Mouse (Mus musculus): ENCODE data around the gene Asb18. TPM values are rescaled to one million over a fixed set of nuclear protein-coding genes. Genes with fewer than 3 reads are reported as not detected.

Asb18 gene
- polyA plus RNA-seq, 1 experiment from 2014 or later: not detected

GRCm38 (mm10) chr1:89932021-89932423 lies 82.4 kb downstream of the Asb18 start:
- Histone ChIP-seq H3K9ac (no peak overlapping the region), H3K4me3 (replicated peaks) (no peak overlapping the region), H3K4me2 (no peak overlapping the region), H3K27ac (no peak overlapping the region), H3K27me3 (peaks cover 100% of the 10 kb centered on the region), H3K4me1 (replicated peaks) (peaks cover 25% of the 10 kb centered on the region), H3K9me3 (replicated peaks) (no peaks in the 10 kb centered on the region), H3K36me3 (no peaks in the 10 kb centered on the region)
- DNase-seq (no peak), ATAC-seq (ENCODE audit: low read depth) (no peak)
- WGBS (ENCODE audit: insufficient replicate concordance): 22% methylated on average over 19 of the region's 19 CpGs

GRCm38 (mm10) chr1:89931120-89931519 lies 83.3 kb downstream of the Asb18 start, which contains the start of gene Gbx2:
TSS of gene Gbx2 (minus strand) at chr1:89931179.
- peak within 1 kb of the TSS; percentile 22; the same call in 1 of the 2 replicates for H3K9ac ChIP-seq

GRCm38 (mm10) chr1:89930551-89930950 lies 83.9 kb downstream of the Asb18 start:
- peaks cover 25% of the 10 kb centered on the region for H3K4me1 ChIP-seq (replicated peaks)
- H3K9me3 ChIP-seq (replicated peaks): no peaks in the 10 kb centered on the region
- H3K27me3 ChIP-seq: peaks cover 100% of the 10 kb centered on the region
- DNase-seq (no peak), ATAC-seq (ENCODE audit: low read depth) (no peak)
- peak overlapping the region; percentile 67 for H3K4me2 ChIP-seq
- peak overlapping the region; percentile 22; the same call in 1 of the 2 replicates for H3K9ac ChIP-seq
- peak overlapping the region; percentile 50 for H3K4me3 ChIP-seq (replicated peaks)
- WGBS (ENCODE audit: insufficient replicate concordance): under 1% methylated on average over 44 of the region's 45 CpGs
- no peak overlapping the region for H3K27ac ChIP-seq
- no peaks in the 10 kb centered on the region for H3K36me3 ChIP-seq

More at GRCm38 (mm10) chr1:89931120-89931519, 83.3 kb downstream of the Asb18 start, which contains the start of gene Gbx2:
- WGBS (ENCODE audit: insufficient replicate concordance): 1% methylated on average over 33 of the region's 33 CpGs
- H3K9me3 ChIP-seq (replicated peaks): no peaks in the 10 kb centered on the region
- H3K4me1 ChIP-seq (replicated peaks): peaks cover 25% of the 10 kb centered on the region
- peak; percentile 50 for DNase-seq
- ATAC-seq (ENCODE audit: low read depth): peak; percentile 31; the same call in 1 of the 2 replicates
- peaks cover 100% of the 10 kb centered on the region for H3K27me3 ChIP-seq
- peak within 1 kb of the TSS; percentile 50 for H3K4me3 ChIP-seq (replicated peaks)
- peak within 1 kb of the TSS; percentile 67 for H3K4me2 ChIP-seq
- no peaks in the 10 kb centered on the region for H3K36me3 ChIP-seq
- H3K27ac ChIP-seq: no peak within 1 kb of the TSS

GRCm38 (mm10) chr1:89929721-89930505 lies 84.6 kb downstream of the Asb18 start:
- Histone ChIP-seq H3K4me1 (replicated peaks) (peaks cover 25% of the 10 kb centered on the region), H3K9me3 (replicated peaks) (no peaks in the 10 kb centered on the region), H3K4me3 (replicated peaks) (peak overlapping the region; percentile 50), H3K27me3 (peaks cover 100% of the 10 kb centered on the region), H3K27ac (no peak overlapping the region), H3K4me2 (peak overlapping the region; percentile 67), H3K36me3 (no peaks in the 10 kb centered on the region), H3K9ac (no peak overlapping the region; the same call in 1 of the 2 replicates)
- ATAC-seq (ENCODE audit: low read depth): no peak
- DNase-seq: no peak
- WGBS (ENCODE audit: insufficient replicate concordance): under 1% methylated on average over 55 of the region's 55 CpGs

GRCm38 (mm10) chr1:89929181-89929580 lies 85.3 kb downstream of the Asb18 start:
- Histone ChIP-seq H3K36me3 (no peaks in the 10 kb centered on the region), H3K9ac (no peak overlapping the region), H3K9me3 (replicated peaks) (no peaks in the 10 kb centered on the region), H3K4me3 (replicated peaks) (peak overlapping the region; percentile 14), H3K27ac (no peak overlapping the region), H3K4me2 (peak overlapping the region; percentile 9; the same call in 1 of the 2 replicates), H3K4me1 (replicated peaks) (peaks cover 25% of the 10 kb centered on the region), H3K27me3 (peaks cover 100% of the 10 kb centered on the region)
- no peak for DNase-seq
- 0% methylated on average over 6 of the region's 6 CpGs for WGBS (ENCODE audit: insufficient replicate concordance)
- ATAC-seq (ENCODE audit: low read depth): no peak

GRCm38 (mm10) chr1:89928676-89929075 lies 85.8 kb downstream of the Asb18 start:
- Histone ChIP-seq H3K4me1 (replicated peaks) (peaks cover 25% of the 10 kb centered on the region), H3K4me2 (peak overlapping the region; percentile 9; the same call in 1 of the 2 replicates), H3K4me3 (replicated peaks) (peak overlapping the region; percentile 14), H3K9me3 (replicated peaks) (no peaks in the 10 kb centered on the region), H3K27ac (no peak overlapping the region), H3K27me3 (peaks cover 100% of the 10 kb centered on the region), H3K36me3 (no peaks in the 10 kb centered on the region), H3K9ac (no peak overlapping the region)
- no peak for ATAC-seq (ENCODE audit: low read depth)
- 19% methylated on average over 25 of the region's 25 CpGs for WGBS (ENCODE audit: insufficient replicate concordance)
- no peak for DNase-seq

- no peak for DNase-seq
Observed at GRCm38 (mm10) chr1:89927061-89927661, 87.3 kb downstream of the Asb18 start.

GRCm38 (mm10) chr1:89926583-89927060 lies 87.8 kb downstream of the Asb18 start:
- no peak for DNase-seq
- Histone ChIP-seq H3K4me1 (replicated peaks) (peaks cover 28% of the 10 kb centered on the region), H3K4me3 (replicated peaks) (peak overlapping the region; percentile 35), H3K4me2 (peak overlapping the region; percentile 56), H3K27ac (no peak overlapping the region), H3K9ac (no peak overlapping the region), H3K36me3 (no peaks in the 10 kb centered on the region), H3K9me3 (replicated peaks) (no peaks in the 10 kb centered on the region), H3K27me3 (peaks cover 100% of the 10 kb centered on the region)
- WGBS (ENCODE audit: insufficient replicate concordance): 33% methylated on average over 9 of the region's 9 CpGs
- ATAC-seq (ENCODE audit: low read depth): no peak

More at GRCm38 (mm10) chr1:89927061-89927661, 87.3 kb downstream of the Asb18 start:
- no peak for ATAC-seq (ENCODE audit: low read depth)
- Histone ChIP-seq H3K9me3 (replicated peaks) (no peaks in the 10 kb centered on the region), H3K4me1 (replicated peaks) (peaks cover 28% of the 10 kb centered on the region), H3K27ac (no peak overlapping the region), H3K36me3 (no peaks in the 10 kb centered on the region), H3K27me3 (peaks cover 100% of the 10 kb centered on the region), H3K9ac (no peak overlapping the region), H3K4me2 (peak overlapping the region; percentile 56), H3K4me3 (replicated peaks) (peak overlapping the region; percentile 35)
- WGBS (ENCODE audit: insufficient replicate concordance): 1% methylated on average over 36 of the region's 36 CpGs

GRCm38 (mm10) chr1:89925501-89926190 lies 88.8 kb downstream of the Asb18 start:
- no peak for DNase-seq
- WGBS (ENCODE audit: insufficient replicate concordance): 55% methylated on average over 12 of the region's 12 CpGs

GRCm38 (mm10) chr1:89923642-89924020 lies 90.8 kb downstream of the Asb18 start:
- Histone ChIP-seq H3K27me3 (peaks cover 89% of the 10 kb centered on the region), H3K36me3 (no peaks in the 10 kb centered on the region), H3K4me2 (0 out of 2 replicates have a peak overlapping the region, but pooled peaks have one; percentile 38), H3K9ac (no peak overlapping the region), H3K4me3 (replicated peaks) (no peak overlapping the region), H3K27ac (no peak overlapping the region), H3K9me3 (replicated peaks) (no peaks in the 10 kb centered on the region), H3K4me1 (replicated peaks) (peaks cover 10% of the 10 kb centered on the region; the same call in 1 of the 2 replicates)
- ATAC-seq (ENCODE audit: low read depth): no peak
- no peak for DNase-seq
- WGBS (ENCODE audit: insufficient replicate concordance): 16% methylated on average over 14 of the region's 14 CpGs

More at GRCm38 (mm10) chr1:89925501-89926190, 88.8 kb downstream of the Asb18 start:
- H3K27me3 ChIP-seq: peaks cover 100% of the 10 kb centered on the region
- no peak for ATAC-seq (ENCODE audit: low read depth)
- no peak overlapping the region for H3K27ac ChIP-seq
- H3K9ac ChIP-seq: no peak overlapping the region
- peaks cover 18% of the 10 kb centered on the region for H3K4me1 ChIP-seq (replicated peaks)
- H3K36me3 ChIP-seq: no peaks in the 10 kb centered on the region
- H3K9me3 ChIP-seq (replicated peaks): no peaks in the 10 kb centered on the region
- no peak overlapping the region for H3K4me3 ChIP-seq (replicated peaks)
- no peak overlapping the region for H3K4me2 ChIP-seq
